Mouse (Mus musculus) brown adipose tissue, adult 24 weeks (tissue): ENCODE data around the gene Uqcr10. TPM values are rescaled to one million over a fixed set of nuclear protein-coding genes. Genes with fewer than 3 reads are reported as not detected.

Experiments
- H3K27ac ChIP-seq: fragments of 200-500 bp; replicated peaks from 2 replicates; pipeline ENCODE4 v1.5.1; 2012; ENCODE audit warnings: low read depth, mild to moderate bottlenecking, low read length
- H3K4me1 ChIP-seq: fragments of 200-500 bp; 2 replicates; pipeline ENCODE4 v1.6.1; 2012; ENCODE audit warnings: low read length, mixed read lengths; ENCODE audit not compliant: control insufficient read depth, insufficient read depth, insufficient read length
- H3K4me3 ChIP-seq: fragments of 200-500 bp; 2 replicates; pipeline ENCODE4 v1.5.1; 2012; ENCODE audit warnings: low read depth, mild to moderate bottlenecking, low read length, moderate library complexity; ENCODE audit not compliant: insufficient read depth
- polyA plus RNA-seq: library from polyadenylated mRNA; stranded (reverse); fragments of >200 nt; gene quantifications from 2 replicates; pipeline ENCODE4 v1.2.4, GENCODE M21; 2012; ENCODE audit not compliant: missing spikeins, insufficient read depth, insufficient read length

The Uqcr10 gene
- polyA plus RNA-seq, 1 experiment, result 3,202 TPM

GRCm38 (mm10) chr11:4674593-4674992, 29.5 kb downstream of the Uqcr10 start:
- Histone ChIP-seq H3K27ac (no peak overlapping the region), H3K4me1 (no peaks in the 10 kb centered on the region), H3K4me3 (no peak overlapping the region)

GRCm38 (mm10) chr11:4671736-4672135, 32.4 kb downstream of the Uqcr10 start:
- no peak overlapping the region for H3K27ac ChIP-seq

GRCm38 (mm10) chr11:4662496-4662878, 41.7 kb downstream of the Uqcr10 start:
- Histone ChIP-seq H3K27ac (no peak overlapping the region), H3K4me3 (no peak overlapping the region), H3K4me1 (peaks cover 4% of the 10 kb centered on the region; the same call in 1 of the 2 replicates)

More at GRCm38 (mm10) chr11:4671736-4672135, 32.4 kb downstream of the Uqcr10 start:
- Histone ChIP-seq H3K4me1 (no peaks in the 10 kb centered on the region), H3K4me3 (no peak overlapping the region)

GRCm38 (mm10) chr11:4661871-4662495, 42.2 kb downstream of the Uqcr10 start:
- H3K4me1 ChIP-seq, result peaks cover 4% of the 10 kb centered on the region; the same call in 1 of the 2 replicates
- H3K4me3 ChIP-seq, result no peak overlapping the region
- no peak overlapping the region for H3K27ac ChIP-seq

GRCm38 (mm10) chr11:4661324-4661723, 42.8 kb downstream of the Uqcr10 start:
- Histone ChIP-seq H3K4me1 (peaks cover 4% of the 10 kb centered on the region; the same call in 1 of the 2 replicates), H3K27ac (peak overlapping the region; percentile 49; the same call in 1 of the 2 replicates), H3K4me3 (no peak overlapping the region)

GRCm38 (mm10) chr11:4660309-4661025, 43.7 kb downstream of the Uqcr10 start:
- Histone ChIP-seq H3K4me3 (no peak overlapping the region), H3K4me1 (peaks cover 4% of the 10 kb centered on the region; the same call in 1 of the 2 replicates), H3K27ac (no peak overlapping the region)

- no peak overlapping the region for H3K27ac ChIP-seq
- H3K4me3 ChIP-seq, result no peak overlapping the region
- H3K4me1 ChIP-seq, result peaks cover 4% of the 10 kb centered on the region; the same call in 1 of the 2 replicates
Observed at GRCm38 (mm10) chr11:4659818-4660217, 44.3 kb downstream of the Uqcr10 start.

Other genes starting within 250 kb of the Uqcr10 start
- gene Mtmr3, start 109.5 kb downstream of the Uqcr10 start, polyA plus RNA-seq, result 13.3 and 20.3 TPM in 2 replicates
- not detected in 2 replicates for gene Gm11032, start 84.3 kb downstream of the Uqcr10 start, polyA plus RNA-seq
- 7.4 and 9.1 TPM in 2 replicates for gene Ascc2, start 66.6 kb downstream of the Uqcr10 start, polyA plus RNA-seq
- gene Zmat5, start 336 bp upstream of the Uqcr10 start, polyA plus RNA-seq, result 30.6 and 31.6 TPM in 2 replicates
- gene Cabp7, start 42.4 kb upstream of the Uqcr10 start, polyA plus RNA-seq, result not detected in 2 replicates
- gene Nf2, start 145.2 kb upstream of the Uqcr10 start, polyA plus RNA-seq, result 41.2 and 56.4 TPM in 2 replicates
- 24.9 and 35.0 TPM in 2 replicates for gene Nipsnap1, start 169.6 kb upstream of the Uqcr10 start, polyA plus RNA-seq
- gene Thoc5, start 191.0 kb upstream of the Uqcr10 start, polyA plus RNA-seq, result 14.9 and 18.1 TPM in 2 replicates
- gene Nefh, start 243.7 kb upstream of the Uqcr10 start, polyA plus RNA-seq, result not detected in 2 replicates